Mouse (Mus musculus): Measurements from ENCODE around the gene Rorb. TPM values are rescaled to one million over a fixed set of nuclear protein-coding genes. Genes with fewer than 3 reads are reported as not detected.

Rorb gene
- polyA plus RNA-seq, 1 experiment from 2014 or later: 0.38 TPM

DNA sequence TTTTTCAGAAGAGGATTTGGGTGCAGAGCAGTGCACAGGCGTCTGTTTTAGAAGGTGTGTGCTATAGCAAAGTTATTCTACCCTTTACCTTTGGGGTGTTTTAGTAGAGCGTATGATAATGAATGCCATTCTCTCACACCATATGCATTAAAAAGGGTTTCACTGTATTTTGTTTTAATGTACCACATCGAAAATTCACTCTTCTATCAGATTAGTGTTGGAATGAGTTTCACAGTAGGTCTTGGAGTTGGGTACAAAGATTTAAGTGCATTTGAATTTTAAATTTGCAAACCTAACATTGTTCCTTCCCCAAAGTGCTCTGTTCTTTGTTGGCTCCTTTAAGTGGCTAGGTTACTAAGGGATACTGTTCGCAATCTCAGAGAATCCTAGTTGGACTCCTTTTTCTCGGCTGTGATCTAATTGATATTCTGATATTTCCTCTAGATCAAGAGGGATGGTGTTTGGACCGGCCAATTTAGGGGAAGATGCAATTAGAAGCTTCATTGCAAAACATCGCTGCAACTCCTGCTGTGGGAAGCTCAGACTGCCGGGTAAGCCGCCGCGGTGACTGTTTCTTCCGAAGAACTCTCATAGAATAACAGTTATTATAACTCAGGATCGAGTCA, 222.4 kb downstream of the Rorb start:
- peak overlapping the region; percentile 62 for H3K4me2 ChIP-seq
- peak overlapping the region; percentile 37 for H3K4me3 ChIP-seq
- no peak for ATAC-seq (ENCODE audit: insufficient number of reproducible peaks, low FRiP score)
- H3K9ac ChIP-seq: peak overlapping the region; percentile 48; the same call in 1 of the 2 replicates
- H3K36me3 ChIP-seq: no peaks in the 10 kb centered on the region
- no peaks in the 10 kb centered on the region; the same call in 1 of the 2 replicates for H3K4me1 ChIP-seq (replicated peaks)
- WGBS: 41% methylated on average over 13 of the region's 13 CpGs
- H3K27ac ChIP-seq (ENCODE audit: poor library complexity, severe bottlenecking): no peak overlapping the region
- H3K9me3 ChIP-seq (replicated peaks): no peaks in the 10 kb centered on the region
- no peaks in the 10 kb centered on the region; the same call in 1 of the 2 replicates for H3K27me3 ChIP-seq (replicated peaks)

DNA sequence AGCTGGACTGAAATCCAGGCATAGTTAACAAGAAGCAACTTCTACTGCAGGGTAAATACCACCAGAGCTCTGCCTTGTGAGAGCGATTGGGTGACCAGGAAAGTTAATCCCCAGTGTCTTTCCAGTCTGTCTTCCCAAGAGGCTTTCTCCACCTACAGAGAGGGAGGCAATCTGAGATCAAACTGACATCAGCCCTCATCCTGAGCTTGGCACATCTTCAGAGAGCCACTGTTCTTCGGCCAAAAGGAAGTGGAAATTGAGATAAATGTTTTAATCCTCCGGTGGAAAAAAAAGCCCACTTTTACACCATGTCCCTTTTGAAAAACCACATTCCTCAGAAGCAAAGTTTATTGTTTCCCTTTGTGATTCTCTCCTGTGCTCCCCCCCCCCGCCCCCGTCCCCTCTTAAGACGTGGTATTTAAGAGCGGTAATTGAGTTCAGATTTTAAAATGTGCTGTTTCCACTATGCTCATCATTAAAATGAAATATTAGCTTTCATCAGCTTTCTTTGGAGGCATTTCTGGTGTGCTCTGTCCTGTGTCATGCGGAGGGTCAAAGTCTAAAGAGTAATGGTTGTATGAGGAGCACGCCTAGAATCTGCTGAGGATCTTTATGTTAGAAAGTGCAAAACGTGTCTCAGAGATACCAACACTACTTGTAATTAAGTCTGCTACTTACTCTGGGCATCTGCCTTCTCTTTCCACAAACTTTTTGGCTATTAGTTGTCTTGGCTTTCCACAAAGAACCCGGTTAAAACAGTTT, 223.2 kb downstream of the Rorb start:
- ATAC-seq (ENCODE audit: insufficient number of reproducible peaks, low FRiP score): no peak
- Histone ChIP-seq H3K4me3 (no peak overlapping the region), H3K4me2 (no peak overlapping the region), H3K36me3 (no peaks in the 10 kb centered on the region), H3K27me3 (replicated peaks) (no peaks in the 10 kb centered on the region; the same call in 1 of the 2 replicates), H3K9me3 (replicated peaks) (no peaks in the 10 kb centered on the region), H3K9ac (no peak overlapping the region), H3K27ac (ENCODE audit: poor library complexity, severe bottlenecking) (no peak overlapping the region), H3K4me1 (replicated peaks) (no peaks in the 10 kb centered on the region; the same call in 1 of the 2 replicates)
- WGBS: 57% methylated on average over 11 of the region's 11 CpGs

DNA sequence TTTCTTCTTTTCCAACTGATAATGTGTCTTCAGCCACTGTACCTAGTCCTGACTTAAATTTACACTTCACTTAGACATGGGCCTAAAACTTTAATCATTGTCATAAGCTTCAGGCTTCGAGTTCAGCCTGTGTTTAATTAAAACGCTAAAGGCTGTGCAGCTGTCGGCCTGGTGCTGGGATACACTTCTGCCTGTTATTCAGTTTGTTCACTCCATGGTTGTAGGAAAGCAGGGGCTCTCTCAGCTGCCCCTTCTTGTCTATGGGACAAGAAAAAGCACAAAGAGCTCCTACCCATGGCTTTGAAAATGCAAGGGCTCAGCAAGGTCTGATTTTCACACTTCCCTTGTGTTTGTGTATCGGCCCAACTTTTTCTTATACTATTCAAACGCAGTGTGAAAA, 229.8 kb downstream of the Rorb start:
- H3K4me1 ChIP-seq (replicated peaks): no peaks in the 10 kb centered on the region
- H3K36me3 ChIP-seq: no peaks in the 10 kb centered on the region
- H3K4me2 ChIP-seq: no peak overlapping the region
- H3K27me3 ChIP-seq (replicated peaks): no peaks in the 10 kb centered on the region
- no peak overlapping the region for H3K4me3 ChIP-seq
- 82% methylated on average over 5 of the region's 5 CpGs for WGBS
- no peaks in the 10 kb centered on the region for H3K9me3 ChIP-seq (replicated peaks)
- H3K27ac ChIP-seq (ENCODE audit: poor library complexity, severe bottlenecking): no peak overlapping the region
- no peak overlapping the region for H3K9ac ChIP-seq
- ATAC-seq (ENCODE audit: insufficient number of reproducible peaks, low FRiP score): no peak
